ENCODE assay signal across 8 mouse cellular contexts in genomic region chrX:38438147-38438791, GRCm38 (mm10). TPM values are rescaled to one million over a fixed set of nuclear protein-coding genes. Genes with fewer than 3 reads are reported as not detected.
A peak's percentile ranks its signal among the peaks of the same experiment; 100 is the strongest.
DNase-seq lines count a peak whose midpoint lies in the region; ATAC-seq and TF ChIP-seq lines count a peak whose summit lies in the region.

No protein-coding gene starts in this region.

- intact Hi-C loops in left cerebral cortex, adult 2 months (cut with DNase I), result loop anchor here (5.0 kb wide), 2 partner anchors 186 to 246 kb away; partner anchors contain the start of gene Tmem255a

- WGBS in forebrain, embryonic 13.5 days, result 49% methylated on average over 7 of the region's 7 CpGs
- 55% methylated on average over 7 of the region's 7 CpGs for WGBS in hindbrain, embryonic 13.5 days

- no peaks in the 10 kb centered on the region for H3K4me1 ChIP-seq in forebrain, embryonic 13.5 days
- no peaks in the 10 kb centered on the region for H3K4me1 ChIP-seq in hindbrain, embryonic 13.5 days (replicated peaks)

- no peaks in the 10 kb centered on the region for H3K27me3 ChIP-seq in forebrain, embryonic 13.5 days
- H3K27me3 ChIP-seq in hindbrain, embryonic 13.5 days, result no peaks in the 10 kb centered on the region

- no peak overlapping the region for H3K4me2 ChIP-seq in forebrain, embryonic 13.5 days
- H3K4me2 ChIP-seq in hindbrain, embryonic 13.5 days, result no peak overlapping the region

- no peak overlapping the region for H3K4me3 ChIP-seq in forebrain, embryonic 13.5 days
- no peak overlapping the region for H3K4me3 ChIP-seq in hindbrain, embryonic 13.5 days
- no peak overlapping the region for H3K4me3 ChIP-seq in left cerebral cortex, adult 2 months

- H3K27ac ChIP-seq in forebrain, embryonic 13.5 days, result no peak overlapping the region
- H3K27ac ChIP-seq in hindbrain, embryonic 13.5 days, result no peak overlapping the region
- H3K27ac ChIP-seq in left cerebral cortex, adult 2 months, result no peak overlapping the region

- H3K36me3 ChIP-seq in forebrain, embryonic 13.5 days (ENCODE audit: poor library complexity, severe bottlenecking), result no peaks in the 10 kb centered on the region
- no peaks in the 10 kb centered on the region; the same call in 1 of the 2 replicates for H3K36me3 ChIP-seq in hindbrain, embryonic 13.5 days

- peak; percentile 86 for DNase-seq in NIH3T3 (ENCODE audit: low read depth)
- peak; percentile 33 for DNase-seq in c-Kit-positive CD71-positive TER-119-negative erythroid progenitor cells, embryonic 14.5 days (ENCODE audit: low read depth)
- DNase-seq in left cerebral cortex, adult 2 months (ENCODE audit: extremely low spot score in 1 of 2, low spot score in 2 of 2), result peak; percentile 72 to 74
- DNase-seq in mesoderm, embryonic 11.5 days (ENCODE audit: low read depth, low spot score), result peak; percentile 72
- DNase-seq in right cerebral cortex, postnatal 14 days, result peak; percentile 79
- DNase-seq in urinary bladder, postnatal 36 days (ENCODE audit: low spot score in 2 of 2), result peak; percentile 36 to 70

- no peak overlapping the region for H3K9ac ChIP-seq in forebrain, embryonic 13.5 days
- no peak overlapping the region for H3K9ac ChIP-seq in hindbrain, embryonic 13.5 days

- peak; percentile 86 for TF ChIP-seq CTCF in left cerebral cortex, adult 2 months (IDR thresholded peaks at IDR 0.05)

- no peaks in the 10 kb centered on the region for H3K9me3 ChIP-seq in forebrain, embryonic 13.5 days (replicated peaks)
- H3K9me3 ChIP-seq in hindbrain, embryonic 13.5 days, result no peaks in the 10 kb centered on the region

- peak; percentile 91 for ATAC-seq in forebrain, embryonic 13.5 days
- ATAC-seq in hindbrain, embryonic 13.5 days (ENCODE audit: low FRiP score), result peak; percentile 72; the same call in 1 of the 2 replicates

RNA-seq across cellular contexts. Expression of gene Lamp2, which starts 18.0 kb away (rescaled TPM):
- polyA plus RNA-seq in forebrain, embryonic 13.5 days (2015; fragmentation: Nextera tagmentation; extraction: Ambion mirVana), result 48.0 and 49.6 TPM in 2 replicates
- polyA plus RNA-seq in hindbrain, embryonic 13.5 days (2015; fragmentation: Nextera tagmentation; extraction: Ambion mirVana), result 61.3 and 66.0 TPM in 2 replicates
- 10 to 100 TPM; 66.9 to 75.4 TPM for total RNA-seq in left cerebral cortex, adult 2 months (2021)

Comparison
In these comparisons a context has a peak if more than half of its experiments do, and no peak if none do; other contexts are left out.
1. DNase-seq: peak in every context shown above with its lines; median percentile 86 in NIH3T3; 79 in right cerebral cortex, postnatal 14 days; 73 in left cerebral cortex, adult 2 months; 72 in mesoderm, embryonic 11.5 days; 53 in urinary bladder, postnatal 36 days; 33 in c-Kit-positive CD71-positive TER-119-negative erythroid progenitor cells, embryonic 14.5 days.